Mouse (Mus musculus) left cerebral cortex, adult 18-20 months (tissue): ENCODE measurements around the gene Sbno2. TPM values are rescaled to one million over a fixed set of nuclear protein-coding genes. Genes with fewer than 3 reads are reported as not detected.
"Not testable (repeated sequence)": the region's sequence is repeated elsewhere in the genome, so short reads cannot be mapped to it uniquely, and the experiment has no call there.

Experiments used
- DNase-seq, 2 experiments: peaks; one replicate each; pipeline ENCODE4 v3.0.0; 2021 to 2022; ENCODE audit warnings: low spot score in 2 of 2, mixed read lengths in 1 of 2
- total RNA-seq, 2 experiments: library from RNA; stranded (reverse); gene quantifications; 2 replicates each; pipeline ENCODE4 v1.2.3; 2021

The Sbno2 gene
- total RNA-seq, 2 experiments from 2014 or later: 16.8 to 18.8 TPM

DNA sequence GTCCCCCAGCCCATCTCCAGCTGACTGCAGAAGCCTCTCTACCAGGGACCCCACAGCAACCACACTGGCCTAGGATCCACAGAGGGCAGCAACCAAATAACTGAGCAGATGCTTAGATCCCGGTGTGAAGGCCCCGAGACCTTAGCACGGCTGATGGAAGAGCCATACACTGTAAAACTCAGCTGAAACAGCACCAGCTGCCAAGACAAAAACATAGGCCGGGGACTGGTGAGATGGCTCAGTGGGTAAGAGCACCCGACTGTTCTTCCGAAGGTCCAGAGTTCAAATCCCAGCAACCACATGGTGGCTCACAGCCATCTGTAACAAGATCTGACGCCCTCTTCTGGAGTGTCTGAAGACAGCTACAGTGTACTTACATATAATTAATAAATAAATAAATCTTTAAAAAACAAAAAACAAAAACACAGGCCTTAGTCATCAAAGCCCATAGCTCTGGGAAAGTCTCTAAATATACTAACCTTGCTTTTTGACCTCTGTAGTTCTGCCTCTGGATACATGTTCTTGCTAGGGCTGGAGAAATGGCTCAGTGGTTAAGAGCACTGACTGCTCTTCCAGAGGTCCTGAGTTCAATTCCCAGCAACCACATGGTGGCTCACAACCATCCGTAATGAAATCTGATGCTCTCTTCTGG is 63.8 kb downstream of the Sbno2 start:
- DNase-seq: not testable (repeated sequence)

DNA sequence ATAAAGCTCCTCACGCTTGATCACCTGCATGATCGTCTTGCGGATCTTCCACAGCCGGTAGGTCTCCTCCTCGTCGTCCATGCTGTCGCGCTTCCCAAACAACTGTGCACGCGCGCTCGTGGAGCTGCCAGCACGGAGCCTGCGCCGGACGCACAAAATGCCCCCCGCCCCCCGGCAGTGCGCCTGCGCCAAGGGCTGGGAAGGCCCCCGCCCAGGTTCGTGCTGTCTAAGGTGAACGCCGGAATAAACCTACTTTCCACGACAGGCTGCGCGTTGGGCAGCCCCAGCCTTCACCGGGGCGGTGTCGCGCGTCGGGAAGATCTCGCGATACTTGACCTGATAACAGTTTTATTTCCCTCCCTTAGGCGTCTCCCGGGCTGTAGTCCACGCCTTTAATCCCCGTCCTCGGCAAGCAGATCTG is 65.8 kb downstream of the Sbno2 start, which contains the start of gene Polr2e:
Gene Polr2e, minus strand, starts transcription at position 237 of the 421 bp plus-strand sequence.
- peak; percentile 93 to 97 for DNase-seq

DNA sequence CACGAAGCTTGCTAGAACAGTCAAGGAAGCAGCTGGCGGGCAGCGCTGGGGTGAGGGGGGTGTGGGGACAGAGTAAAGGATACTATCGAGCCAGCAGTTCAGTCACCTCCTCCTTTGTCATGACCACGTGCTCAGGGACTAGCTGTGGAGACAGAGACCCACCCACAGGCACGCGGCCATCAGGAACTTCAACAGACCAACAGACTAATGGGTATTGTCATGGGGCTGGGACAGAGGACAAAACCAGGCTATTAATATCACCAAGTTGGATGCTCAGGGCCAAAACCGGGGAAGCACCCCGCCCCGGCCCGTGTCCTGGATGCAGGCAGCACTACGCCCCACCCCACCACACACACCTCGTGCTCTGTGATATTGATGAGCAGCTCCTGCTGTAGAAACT is 68.5 kb downstream of the Sbno2 start:
- no peak for DNase-seq

DNA sequence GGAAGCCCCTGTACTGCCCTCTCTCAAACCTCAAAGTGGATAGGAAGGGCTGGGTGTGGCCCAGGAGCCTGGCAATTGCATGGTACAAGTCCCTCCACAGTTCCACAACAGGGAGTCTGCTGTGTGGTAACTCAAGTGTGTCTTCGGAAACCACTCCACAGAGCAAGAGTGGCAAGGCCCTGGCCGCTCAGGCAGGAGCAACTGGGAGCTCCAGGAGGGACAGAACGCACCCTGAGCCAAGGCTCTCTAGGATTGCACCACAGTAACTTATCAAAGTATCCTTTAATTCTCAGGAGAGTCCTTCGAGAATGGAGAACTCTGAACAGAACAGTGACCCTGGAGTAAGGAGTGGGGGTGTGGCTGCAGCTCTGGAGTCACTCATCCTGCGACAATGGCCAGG is 69.7 kb downstream of the Sbno2 start:
- no peak for DNase-seq

DNA sequence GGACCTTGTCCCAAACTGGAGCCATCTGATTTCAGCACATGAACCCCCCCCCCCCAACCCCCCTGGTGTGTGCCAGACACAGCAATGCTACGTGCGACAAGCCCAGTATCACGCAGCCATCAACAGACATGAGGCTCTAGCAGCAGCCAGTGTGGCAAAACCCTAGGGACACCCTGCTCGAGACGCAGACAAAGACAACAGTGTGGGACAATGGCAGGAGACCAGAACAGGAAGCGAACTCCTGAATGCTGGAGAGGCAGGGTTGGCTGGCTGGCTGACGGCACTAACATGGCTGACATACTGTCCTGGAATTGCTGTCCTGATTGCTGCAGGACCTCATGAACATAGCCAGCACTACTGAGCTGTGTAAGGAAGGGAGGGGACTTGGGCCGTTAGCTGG is 70.2 kb downstream of the Sbno2 start:
- DNase-seq: no peak

DNA sequence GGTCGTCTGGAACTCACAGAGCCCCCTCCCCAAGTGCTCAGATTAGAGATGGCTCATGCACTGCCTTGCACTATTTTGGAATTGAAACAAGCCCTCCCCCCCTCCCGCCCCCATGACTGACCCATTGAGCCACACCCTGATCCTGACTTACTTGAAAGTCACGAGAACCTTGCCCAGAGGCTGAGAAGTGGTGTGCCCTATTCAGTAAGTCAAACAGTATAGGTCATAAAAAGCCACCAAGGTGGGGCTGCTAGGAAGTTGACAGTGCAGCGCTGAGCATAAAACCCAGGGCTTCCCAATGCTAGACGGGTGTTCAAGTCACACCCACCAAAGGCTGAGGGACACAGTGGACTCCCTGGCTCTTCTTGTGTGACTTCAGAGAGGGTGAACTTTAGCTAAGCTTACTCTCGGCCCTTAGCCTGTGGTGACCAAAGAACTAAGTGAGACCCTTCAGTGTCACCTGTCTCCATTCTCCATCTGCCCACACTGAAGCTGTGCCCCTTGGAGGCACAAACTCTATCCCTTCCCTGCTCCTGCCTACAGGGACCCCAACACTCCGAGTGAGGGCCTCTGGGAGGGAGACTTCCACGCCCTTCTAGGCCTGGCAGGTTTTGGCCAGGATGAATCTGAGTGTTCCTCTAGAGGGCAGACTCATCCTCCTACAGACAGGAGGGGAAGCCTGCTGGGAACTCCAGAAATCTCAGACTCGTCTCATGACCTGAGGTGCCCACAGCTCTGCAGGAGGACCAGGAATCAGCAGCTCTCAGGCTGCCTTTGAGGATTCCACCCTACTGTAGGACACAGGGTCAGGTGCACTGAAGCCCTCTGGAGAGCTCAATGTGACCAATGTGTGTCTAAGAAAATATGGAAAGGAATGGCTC is 71.6 kb downstream of the Sbno2 start:
- no peak for DNase-seq

DNA sequence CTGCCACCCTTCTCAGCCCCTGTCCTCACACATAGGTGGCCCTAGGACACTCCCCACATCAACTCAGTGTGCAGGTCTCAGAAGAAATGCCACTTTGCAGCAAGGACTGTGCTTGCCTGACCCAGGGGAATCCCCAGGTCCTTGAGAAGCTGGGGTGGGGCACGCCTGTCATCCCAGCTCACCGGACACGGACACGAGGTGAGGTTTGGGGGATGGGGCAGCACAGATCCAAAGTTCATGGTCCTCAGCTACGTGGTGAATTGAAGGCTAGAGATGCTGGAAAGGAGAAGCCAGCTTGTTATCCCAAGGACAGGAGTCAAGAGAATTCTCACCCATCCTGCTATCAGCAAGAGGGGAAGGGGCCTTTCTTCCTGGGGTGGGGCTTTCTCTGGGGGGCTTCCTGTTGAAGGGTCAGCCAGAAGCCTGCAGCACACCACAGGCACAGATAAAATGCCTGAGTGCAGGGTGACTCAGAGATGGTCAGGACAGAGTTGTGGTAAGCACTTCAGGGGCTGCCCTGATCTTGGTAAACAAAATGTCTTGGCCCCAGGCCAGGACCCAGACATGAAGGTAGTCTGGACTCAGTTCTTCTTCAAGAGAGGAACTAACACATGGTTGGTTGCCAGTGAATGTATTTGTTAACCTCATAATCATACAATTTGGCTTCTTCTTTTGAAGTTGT is 72.4 kb downstream of the Sbno2 start:
- no peak for DNase-seq

DNA sequence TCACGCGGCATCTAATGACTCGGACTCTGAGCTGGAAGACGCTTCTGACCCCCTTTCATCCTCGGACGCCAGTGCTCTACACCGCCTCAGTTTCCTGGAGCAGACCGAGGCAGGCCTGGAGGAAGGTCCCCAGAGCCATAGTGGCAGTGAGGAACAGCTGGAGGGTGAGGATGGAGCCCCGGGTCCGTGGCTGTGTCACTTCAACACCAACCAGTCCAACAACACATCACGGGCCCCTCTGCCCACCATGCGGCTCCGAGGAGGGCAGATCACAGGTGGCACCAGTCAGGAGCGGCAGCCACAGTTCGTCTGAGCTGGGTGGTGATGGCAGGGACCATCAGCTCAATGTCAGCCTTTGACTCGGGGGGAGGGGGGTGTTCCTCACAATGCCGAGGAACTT is 74.6 kb downstream of the Sbno2 start:
- DNase-seq: no peak

DNA sequence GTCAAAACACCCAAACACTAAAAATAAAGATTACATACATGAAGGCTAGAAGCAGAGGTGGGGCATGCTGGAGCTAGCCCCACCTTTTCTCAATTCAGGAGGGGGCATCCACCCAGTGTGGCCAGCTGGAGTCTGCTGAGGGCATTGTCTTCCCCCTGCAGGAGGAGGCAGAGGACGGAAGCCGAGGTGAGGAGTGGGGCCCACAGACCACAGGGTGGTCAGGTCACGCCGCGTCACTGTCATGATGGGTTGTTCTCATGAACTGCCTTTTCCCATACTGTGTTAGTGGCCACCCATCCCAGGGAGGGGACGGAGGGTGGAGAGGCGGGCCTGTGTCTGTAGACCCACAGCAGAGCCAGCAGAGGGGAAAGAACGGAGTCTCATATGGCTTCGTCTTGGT is 75.2 kb downstream of the Sbno2 start:
- DNase-seq: no peak

DNA sequence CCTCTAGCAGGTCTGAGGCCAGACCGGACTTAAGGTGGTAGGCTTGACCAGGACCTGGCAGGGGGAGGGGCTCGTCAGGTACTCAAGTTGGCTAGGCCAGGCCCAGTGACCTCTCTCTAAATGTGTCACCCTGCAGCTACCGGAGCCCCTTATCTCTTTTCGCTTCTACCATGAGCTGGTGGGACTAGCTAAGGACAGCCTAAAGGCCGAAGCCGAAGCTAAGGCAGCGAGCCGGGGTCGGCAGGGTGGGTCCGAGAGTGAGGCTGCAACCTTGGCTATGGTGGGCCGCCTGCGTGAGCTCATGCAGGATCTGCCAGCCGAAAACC is 76.9 kb downstream of the Sbno2 start:
- DNase-seq: no peak

DNA sequence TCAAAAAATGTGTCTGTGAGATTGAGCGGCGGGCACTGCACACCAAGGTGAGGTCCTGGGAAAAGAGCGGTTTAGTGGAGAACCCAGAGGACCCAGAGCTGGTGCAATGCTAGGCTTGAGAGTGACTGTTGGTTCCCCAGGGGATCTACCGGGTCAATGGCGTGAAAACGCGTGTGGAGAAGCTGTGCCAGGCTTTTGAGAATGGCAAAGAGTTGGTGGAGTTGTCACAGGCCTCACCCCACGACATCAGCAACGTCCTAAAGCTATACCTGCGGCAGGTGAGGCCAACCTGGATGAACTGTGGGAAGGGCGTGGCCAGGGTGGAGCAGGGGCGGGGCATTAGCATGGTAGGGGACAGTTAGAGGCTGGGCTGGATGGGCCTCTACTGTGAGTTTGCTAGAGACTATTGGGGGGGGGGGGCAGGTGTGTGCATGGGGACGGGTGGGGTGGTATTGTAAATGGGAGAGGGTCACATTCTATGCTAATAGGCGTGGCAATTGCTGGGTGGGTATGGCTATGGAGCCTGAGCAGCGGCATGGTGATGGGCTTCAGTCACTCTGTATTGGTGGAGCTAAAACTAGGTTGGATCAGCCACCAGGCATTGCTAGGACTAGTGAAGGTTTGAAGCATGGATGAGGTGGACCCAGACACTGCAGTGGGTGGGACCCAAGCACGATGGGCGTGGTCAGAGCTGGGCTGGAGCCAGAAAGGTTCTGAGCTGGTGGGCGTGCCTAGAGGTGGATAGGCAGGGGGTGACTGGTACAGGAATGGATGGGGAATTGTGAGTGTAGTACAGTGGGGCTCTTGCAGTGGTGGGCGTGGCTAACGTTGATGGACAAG is 77.5 kb downstream of the Sbno2 start:
- no peak for DNase-seq

DNA sequence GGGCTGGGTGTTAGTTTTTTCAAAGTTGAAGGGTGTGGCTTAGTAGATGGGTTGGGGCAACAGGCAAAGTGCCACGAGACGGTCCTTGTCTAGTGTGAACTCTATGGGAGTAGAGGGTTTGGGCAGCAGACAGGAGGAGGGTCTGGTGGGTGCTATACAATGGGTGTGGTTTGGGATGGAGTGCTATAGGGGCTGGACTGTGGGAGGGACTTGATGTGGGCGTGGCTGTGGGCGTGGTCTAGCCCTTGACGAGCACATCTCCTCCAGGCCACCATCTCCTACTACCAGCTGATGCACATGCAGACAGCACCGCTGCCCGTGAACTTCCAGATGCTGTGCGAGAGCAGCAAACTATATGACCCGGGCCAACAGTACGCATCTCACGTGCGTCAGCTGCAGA is 79.5 kb downstream of the Sbno2 start:
- DNase-seq: no peak

DNA sequence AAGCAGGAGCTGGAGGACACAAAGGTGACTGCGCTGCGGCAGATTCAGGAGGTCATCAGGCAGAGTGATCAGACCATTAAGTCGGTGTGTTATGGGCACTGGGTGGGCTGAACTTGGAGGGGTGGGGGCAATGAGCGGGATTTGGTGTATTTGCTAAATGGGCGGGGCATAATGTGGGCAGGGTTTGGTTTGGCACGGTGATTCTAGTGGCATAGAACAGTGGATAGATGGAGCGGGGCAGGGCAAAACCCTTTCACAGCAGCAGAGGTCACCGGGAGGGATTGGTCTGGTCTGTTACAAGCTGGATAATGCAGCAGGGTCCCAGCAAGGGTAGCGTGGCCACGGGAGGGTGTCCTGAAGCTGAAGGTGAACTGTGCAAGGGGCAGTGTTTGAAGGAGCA is 79.9 kb downstream of the Sbno2 start:
- no peak for DNase-seq

DNA sequence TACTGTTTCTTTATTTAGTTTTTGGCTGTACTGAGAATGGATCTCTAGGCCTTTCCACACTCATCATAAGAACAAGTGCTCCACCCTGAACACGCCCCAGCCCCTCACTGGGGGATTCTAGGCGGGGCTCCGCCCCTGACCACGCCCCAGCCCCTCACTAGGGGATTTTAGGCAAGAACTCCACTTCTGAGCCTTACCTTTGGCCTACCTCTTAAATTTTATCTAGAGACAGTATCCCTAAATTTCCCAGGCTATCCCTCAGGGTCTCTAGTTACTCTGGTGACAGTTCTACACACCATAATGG is 80.4 kb downstream of the Sbno2 start:
- no peak for DNase-seq

DNA sequence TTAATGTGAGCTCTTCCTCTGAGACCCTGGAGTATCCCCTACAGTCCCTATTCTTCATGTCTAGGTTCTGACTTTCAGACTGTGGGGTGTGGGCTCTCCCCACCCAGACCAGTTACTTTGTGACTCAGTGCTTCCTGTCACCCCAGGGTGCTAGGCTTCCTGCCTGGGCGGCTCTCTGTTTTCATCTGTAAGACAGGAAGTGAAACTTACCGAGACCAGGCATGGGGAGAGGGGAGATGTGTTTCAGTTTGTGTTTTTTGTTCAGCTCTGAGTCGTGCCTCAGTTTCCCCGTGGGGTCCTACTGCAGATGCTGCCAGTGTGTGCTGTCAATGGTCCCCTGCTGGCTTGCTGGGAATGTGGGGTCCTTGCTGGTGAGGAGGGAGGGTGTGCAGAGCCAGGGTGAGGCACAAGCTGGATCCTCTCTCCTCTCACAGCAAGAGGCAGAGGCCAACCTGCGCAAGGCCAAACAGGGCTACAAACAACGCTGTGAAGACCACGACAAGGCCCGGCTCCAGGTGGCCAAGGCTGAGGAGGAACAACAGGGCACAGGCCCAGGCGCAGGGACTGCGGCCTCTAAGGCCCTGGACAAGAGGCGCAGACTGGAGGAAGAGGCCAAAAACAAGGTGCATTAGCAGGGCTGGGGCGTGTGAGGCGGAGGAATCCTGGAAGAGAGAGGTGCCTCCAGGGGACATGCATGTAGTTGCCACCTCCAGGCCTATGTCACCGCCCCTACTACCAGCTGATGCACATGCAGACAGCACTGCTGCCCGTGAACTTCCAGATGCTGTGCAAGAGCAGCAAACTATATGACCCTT is 80.9 kb downstream of the Sbno2 start:
- no peak for DNase-seq

DNA sequence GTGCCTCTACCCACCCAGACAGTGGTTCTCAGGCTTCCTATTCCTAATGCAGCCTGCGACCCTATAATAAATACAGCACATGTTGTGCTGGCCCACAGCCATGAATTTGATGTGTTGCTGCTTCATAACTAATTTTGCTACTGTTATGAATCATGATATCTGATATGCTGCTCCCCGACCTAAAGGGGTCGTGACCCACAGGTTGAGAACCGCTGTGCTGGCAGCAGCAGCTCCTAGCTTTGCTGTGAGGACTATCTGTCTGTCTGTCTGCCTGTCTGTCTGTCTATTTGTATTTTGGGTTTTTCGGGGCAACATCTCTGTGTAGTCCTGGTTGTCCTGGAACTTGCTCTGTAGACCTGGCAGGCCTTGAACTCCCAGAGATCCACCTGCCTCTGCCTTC is 81.6 kb downstream of the Sbno2 start:
- no peak for DNase-seq

DNA sequence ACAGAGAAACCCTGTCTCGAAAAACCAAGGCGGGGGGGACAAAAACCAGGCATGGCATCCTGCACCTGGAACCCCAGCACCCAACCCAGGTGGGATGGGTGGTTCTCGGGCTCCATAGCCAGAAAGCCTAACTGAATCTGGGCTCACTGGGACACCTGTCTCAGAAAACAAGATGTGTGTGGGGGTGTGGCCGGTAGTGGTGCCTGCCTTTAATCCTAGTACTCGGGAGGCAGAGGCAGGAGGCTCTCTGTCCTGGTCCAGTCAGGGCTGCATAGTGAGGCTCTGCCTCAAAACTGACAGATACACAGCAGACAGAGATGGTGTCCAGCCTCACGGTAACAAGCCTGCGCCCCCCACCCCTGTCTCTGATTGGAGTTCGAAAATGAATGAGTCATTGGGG is 82.6 kb downstream of the Sbno2 start:
- no peak for DNase-seq

DNA sequence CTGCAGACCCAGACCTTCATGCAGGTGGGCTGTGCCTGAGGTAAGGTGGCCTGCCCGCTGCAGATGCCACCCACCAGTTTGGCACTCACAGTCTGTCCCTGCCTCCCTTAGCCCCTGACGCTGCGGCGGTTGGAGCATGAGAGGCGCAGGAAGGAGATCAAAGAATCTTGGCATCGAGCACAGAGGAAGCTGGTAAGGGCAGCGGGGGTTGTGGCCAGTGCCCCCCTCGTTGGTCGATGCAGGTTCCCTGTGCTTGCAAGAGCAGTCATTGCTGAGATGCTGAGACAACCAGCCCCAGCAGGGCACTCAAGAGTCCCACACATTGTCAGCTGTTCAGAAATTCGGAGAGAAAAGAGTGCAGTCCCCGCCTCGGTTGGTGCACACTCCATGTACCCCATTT is 83.2 kb downstream of the Sbno2 start:
- no peak for DNase-seq

DNA sequence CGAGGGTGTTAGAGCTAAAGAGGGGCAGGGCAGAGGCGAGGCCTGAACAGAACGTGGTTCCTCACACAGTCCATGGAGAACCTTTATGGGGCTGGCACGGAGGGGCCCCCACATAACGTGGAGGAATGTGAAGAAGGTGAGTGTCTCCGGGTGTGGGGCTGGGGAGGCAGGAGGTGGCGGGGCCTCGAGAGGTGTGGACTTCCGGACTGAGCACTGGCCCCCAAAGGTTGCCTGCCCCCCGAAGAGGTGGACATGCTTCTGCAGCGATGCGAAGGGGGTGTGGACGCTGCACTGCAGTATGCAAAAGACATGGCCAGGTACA is 84.1 kb downstream of the Sbno2 start:
- no peak for DNase-seq

DNA sequence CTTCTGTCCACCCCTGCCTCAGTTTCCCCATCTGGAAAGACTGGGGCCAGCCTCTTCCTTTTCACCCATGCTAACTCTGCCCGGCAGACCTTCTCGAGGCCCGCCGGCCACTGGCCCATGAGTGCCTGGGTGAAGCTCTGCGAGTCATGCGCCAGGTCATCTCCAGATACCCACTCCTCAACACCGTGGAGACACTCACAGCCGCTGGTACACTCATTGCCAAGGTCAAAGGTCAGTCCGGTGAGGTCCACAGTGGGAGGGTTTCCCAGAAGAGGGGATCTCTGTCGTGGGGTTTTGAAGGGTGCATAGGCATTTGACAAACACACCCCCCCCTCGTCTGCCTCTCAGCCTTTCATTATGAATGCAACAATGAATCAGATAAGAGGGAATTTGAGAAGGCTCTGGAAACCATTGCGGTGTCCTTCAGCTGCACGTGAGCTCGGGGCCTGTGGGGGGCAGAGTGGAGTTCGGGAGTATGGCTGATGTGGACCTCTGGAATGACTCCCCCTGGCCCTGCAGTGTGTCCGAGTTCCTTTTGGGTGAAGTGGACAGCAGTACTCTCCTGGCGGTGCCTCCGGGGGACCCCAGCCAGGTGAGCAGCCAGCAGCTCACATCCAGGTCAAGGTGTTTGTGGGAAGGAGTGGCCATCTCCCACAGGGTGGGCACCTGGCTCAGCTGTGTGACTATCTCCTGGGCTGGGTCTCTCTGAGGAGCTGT is 84.6 kb downstream of the Sbno2 start:
- DNase-seq: no peak
